Mouse (Mus musculus) kidney, adult 2 months (tissue): ENCODE measurements around the gene Hes1. TPM values are rescaled to one million over a fixed set of nuclear protein-coding genes. Genes with fewer than 3 reads are reported as not detected.
A peak's percentile ranks its signal among the peaks of the same experiment; 100 is the strongest.

Source experiments
- DNase-seq: peaks from one replicate; pipeline ENCODE4 v3.0.0; 2021
- H3K27ac ChIP-seq: fragments of 200-500 bp; 2 replicates; pipeline ENCODE4 v1.5.1; 2012; ENCODE audit warnings: low read depth, low read length, control low read depth, inconsistent platforms; ENCODE audit not compliant: insufficient read depth
- H3K27me3 ChIP-seq: fragments of 200-500 bp; replicated peaks from 2 replicates; pipeline ENCODE4 v1.6.1; 2012; ENCODE audit warnings: mild to moderate bottlenecking, moderate library complexity, low read length, inconsistent platforms; ENCODE audit not compliant: control insufficient read depth, insufficient read depth
- H3K36me3 ChIP-seq: fragments of 200-500 bp; 2 replicates; pipeline ENCODE4 v1.6.1; 2012; ENCODE audit warnings: mild to moderate bottlenecking, moderate library complexity, low read length, inconsistent platforms; ENCODE audit not compliant: control insufficient read depth, insufficient read depth
- H3K4me1 ChIP-seq: fragments of 200-500 bp; 2 replicates; pipeline ENCODE4 v1.6.1; 2011; ENCODE audit warnings: low read length; ENCODE audit not compliant: control insufficient read depth, insufficient read depth
- H3K4me3 ChIP-seq: fragments of 200-500 bp; 2 replicates; pipeline ENCODE4 v1.5.1; 2011; ENCODE audit warnings: mild to moderate bottlenecking, low read depth, low read length, control low read depth; ENCODE audit not compliant: insufficient read depth
- CTCF ChIP-seq: fragments of 200-500 bp; conservative IDR thresholded peaks from 2 replicates; pipeline ENCODE4 v1.5.1; 2011; ENCODE audit warnings: low read depth, mild to moderate bottlenecking, control low read depth, low read length, moderate library complexity, mixed read lengths; ENCODE audit not compliant: insufficient read depth, insufficient read length
- POLR2A ChIP-seq: fragments of 200-500 bp; IDR thresholded peaks from one replicate; pipeline ENCODE4 v1.6.1; 2011; ENCODE audit warnings: low read depth, low read length, control low read depth
- WGBS: fragments of 180-500 bp; shearing (Covaris S2); methylation state at CpG from one replicate; pipeline ENCODE4 v1.1.7; 2018; 5-methylcytosine and 5-hydroxymethylcytosine counted together
- polyA plus RNA-seq: library from polyadenylated mRNA; depleted of rRNA; stranded (reverse); fragments of >200 nt; gene quantifications from 2 replicates; pipeline ENCODE4 v1.2.3, GENCODE M21; 2012

Hes1 gene
- polyA plus RNA-seq, 1 experiment: 54.4 TPM

DNA sequence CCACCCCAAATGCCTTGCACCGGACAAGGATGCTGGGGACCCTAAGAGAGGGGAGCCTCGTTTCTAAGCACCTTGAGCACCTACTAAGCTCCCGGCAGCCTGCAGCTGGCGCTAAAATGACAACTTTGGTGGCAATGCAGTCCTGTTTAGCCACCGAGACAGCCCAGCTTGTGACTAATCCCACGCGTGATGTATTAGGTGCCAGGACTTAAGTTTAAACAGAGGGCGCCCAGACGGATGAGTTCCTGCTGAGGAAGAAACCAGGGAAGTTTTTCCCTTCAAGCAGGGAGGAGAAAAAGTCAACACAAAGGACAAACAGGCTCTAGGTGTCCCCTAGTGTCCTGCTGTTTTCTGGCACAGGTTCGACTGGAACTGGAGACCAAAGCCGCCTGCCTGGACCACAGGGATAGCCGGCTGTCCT is 6.6 kb downstream of the Hes1 start:
- Histone ChIP-seq H3K27ac (peak overlapping the region; percentile 91), H3K4me1 (no peaks in the 10 kb centered on the region), H3K36me3 (peaks cover 4% of the 10 kb centered on the region), H3K27me3 (no peaks in the 10 kb centered on the region), H3K4me3 (peak overlapping the region; percentile 22)
- DNase-seq: peak; percentile 83
- 10% methylated on average over 12 of the region's 12 CpGs for WGBS
- TF ChIP-seq POLR2A (no peak), CTCF (peak; percentile 9; the same call in 1 of the 2 replicates)

DNA sequence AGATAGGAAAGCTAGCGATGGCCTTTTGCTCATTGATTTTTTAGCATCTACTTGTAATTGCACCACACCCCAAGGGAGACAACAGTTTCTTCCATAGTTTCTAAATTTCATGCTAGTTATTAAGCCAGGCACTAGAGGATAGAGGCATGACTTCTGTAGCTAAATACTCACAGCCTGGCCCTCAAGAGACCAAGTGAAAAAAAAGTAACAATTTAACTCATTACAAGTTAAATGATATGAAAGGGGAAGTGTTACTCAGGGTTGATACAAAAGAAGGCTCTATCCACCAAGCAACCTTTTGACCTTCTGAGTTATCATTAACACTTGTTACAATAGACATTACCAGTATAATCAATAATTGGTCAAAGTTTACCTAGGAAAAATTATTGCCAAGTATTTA is 9.1 kb downstream of the Hes1 start:
- no peaks in the 10 kb centered on the region for H3K4me1 ChIP-seq

GRCm38 (mm10) chr16:30081498-30081897 is 17.3 kb downstream of the Hes1 start:
- no peak for DNase-seq
- Histone ChIP-seq H3K4me3 (no peak overlapping the region), H3K36me3 (no peaks in the 10 kb centered on the region), H3K27me3 (no peaks in the 10 kb centered on the region), H3K27ac (no peak overlapping the region), H3K4me1 (0 out of 2 replicates have a peak, but pooled peaks cover 3% of the 10 kb centered on the region)
- WGBS: 62% methylated on average over 4 of the region's 4 CpGs
- TF ChIP-seq CTCF: no peak
- TF ChIP-seq POLR2A: no peak

More for the DNA sequence above, 9.1 kb downstream of the Hes1 start:
- Histone ChIP-seq H3K4me3 (no peak overlapping the region), H3K36me3 (no peaks in the 10 kb centered on the region), H3K27me3 (no peaks in the 10 kb centered on the region), H3K27ac (no peak overlapping the region)
- TF ChIP-seq POLR2A (no peak), CTCF (no peak)
- no peak for DNase-seq
- WGBS: 100% methylated on average over 1 of the region's 1 CpGs

GRCm38 (mm10) chr16:30081980-30082379 is 17.8 kb downstream of the Hes1 start:
- no peak overlapping the region for H3K4me3 ChIP-seq
- WGBS: 74% methylated on average over 4 of the region's 4 CpGs
- 0 out of 2 replicates have a peak, but pooled peaks cover 3% of the 10 kb centered on the region for H3K4me1 ChIP-seq
- no peak for DNase-seq
- no peaks in the 10 kb centered on the region for H3K36me3 ChIP-seq
- TF ChIP-seq CTCF: no peak
- no peak for TF ChIP-seq POLR2A
- no peak overlapping the region for H3K27ac ChIP-seq
- H3K27me3 ChIP-seq: no peaks in the 10 kb centered on the region

DNA sequence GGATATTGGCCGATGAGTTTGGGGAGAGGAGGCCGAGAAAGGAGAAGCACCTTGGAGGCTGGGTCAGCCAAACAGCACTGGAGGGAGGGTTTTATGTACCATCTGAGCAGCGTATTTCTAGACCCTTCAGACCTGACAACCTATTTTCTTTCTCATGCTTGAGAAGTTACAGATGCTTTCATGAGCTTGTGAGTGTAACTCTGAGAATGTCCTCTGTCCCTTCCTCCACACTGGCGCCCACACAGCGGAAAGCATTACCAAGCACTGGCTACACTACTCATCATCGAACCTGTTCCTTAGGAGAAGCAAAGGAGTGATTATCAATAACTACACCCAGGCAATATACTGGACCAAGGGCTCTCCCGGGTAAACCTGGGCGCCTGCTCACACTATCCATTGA is 18.8 kb downstream of the Hes1 start:
- H3K4me3 ChIP-seq: no peak overlapping the region
- H3K36me3 ChIP-seq: no peaks in the 10 kb centered on the region
- DNase-seq: no peak
- no peak overlapping the region for H3K27ac ChIP-seq
- WGBS: 72% methylated on average over 8 of the region's 8 CpGs
- 0 out of 2 replicates have a peak, but pooled peaks cover 3% of the 10 kb centered on the region for H3K4me1 ChIP-seq
- TF ChIP-seq POLR2A (no peak), CTCF (no peak)
- no peaks in the 10 kb centered on the region for H3K27me3 ChIP-seq

GRCm38 (mm10) chr16:30083536-30083935 is 19.4 kb downstream of the Hes1 start:
- TF ChIP-seq CTCF (no peak), POLR2A (no peak)
- WGBS: 34% methylated on average over 3 of the region's 3 CpGs
- Histone ChIP-seq H3K36me3 (no peaks in the 10 kb centered on the region), H3K4me1 (0 out of 2 replicates have a peak, but pooled peaks cover 3% of the 10 kb centered on the region), H3K4me3 (no peak overlapping the region), H3K27me3 (no peaks in the 10 kb centered on the region), H3K27ac (no peak overlapping the region)
- no peak for DNase-seq

GRCm38 (mm10) chr16:30088646-30089045 is 24.5 kb downstream of the Hes1 start:
- TF ChIP-seq POLR2A (no peak), CTCF (no peak)
- Histone ChIP-seq H3K4me3 (no peak overlapping the region), H3K4me1 (no peaks in the 10 kb centered on the region), H3K27ac (no peak overlapping the region), H3K27me3 (no peaks in the 10 kb centered on the region), H3K36me3 (no peaks in the 10 kb centered on the region)
- WGBS: 91% methylated on average over 5 of the region's 5 CpGs
- no peak for DNase-seq
